In genomic region chr11:51458649-51459048, GRCm38 (mm10) we compare ENCODE assay signal across 15 mouse cellular contexts.
DNase-seq lines count a peak whose midpoint lies in the region; ATAC-seq and TF ChIP-seq lines count a peak whose summit lies in the region.
"Had no signal": no experiment of that assay in that cellular context is flagged by ENCODE, and none has a peak within 500 bp of the region (broad histone marks: within the 10 kb centered on the region; RNA-seq: fewer than 3 reads in every experiment).

No protein-coding gene starts in this region.

- H3K4me2 ChIP-seq in forebrain, embryonic 12.5 days, result no peak overlapping the region
- no peak overlapping the region for H3K4me2 ChIP-seq in heart, embryonic 16.5 days (ENCODE audit: low read depth, low read length)
- no peak overlapping the region for H3K4me2 ChIP-seq in neural tube, embryonic 11.5 days (ENCODE audit: low read depth)
- H3K4me2 ChIP-seq in neural tube, embryonic 15.5 days, result no peak overlapping the region
- no peak overlapping the region for H3K4me2 ChIP-seq in limb, embryonic 14.5 days (replicated peaks; ENCODE audit: low read depth, low read length, severe bottlenecking)
- H3K4me2 ChIP-seq: liver, embryonic 13.5 days had no signal

- WGBS in forebrain, embryonic 12.5 days, result 73% methylated on average over 4 of the region's 4 CpGs
- WGBS in forebrain, embryonic 10.5 days, result 68% methylated on average over 4 of the region's 4 CpGs
- 21% methylated on average over 4 of the region's 4 CpGs for WGBS in heart, embryonic 16.5 days
- WGBS in neural tube, embryonic 11.5 days, result 68% methylated on average over 4 of the region's 4 CpGs
- 63% methylated on average over 4 of the region's 4 CpGs for WGBS in neural tube, embryonic 15.5 days
- WGBS in limb, embryonic 14.5 days, result 40% methylated on average over 4 of the region's 4 CpGs

- intact Hi-C loops in heart, postnatal 36 days (cut with DNase I), result no loop called here

- TF ChIP-seq POLR2A in limb, embryonic 14.5 days (IDR thresholded peaks at IDR 0.05; ENCODE audit: borderline replicate concordance, extremely low read depth, insufficient read depth, insufficient read length), result no peak

- no peak for DNase-seq in forebrain, embryonic 10.5 days (ENCODE audit: extremely low spot score, low spot score)
- DNase-seq in heart, postnatal 36 days, result no peak
- DNase-seq in neural tube, embryonic 11.5 days (ENCODE audit: low spot score), result peak; percentile 21
- DNase-seq in limb, embryonic 14.5 days (ENCODE audit: low spot score), result peak; percentile 8
- DNase-seq in thymus, postnatal 14 days, result no peak
- DNase-seq: B cell, adult 2 months; cerebellum, adult 18-20 months; kidney, adult 2 months; liver, embryonic 13.5 days; lung, postnatal 4 days; right cerebral cortex, postnatal 4 days; thymus, postnatal 4 days had no signal

- no peak; the same call in 1 of the 2 replicates for ATAC-seq in forebrain, embryonic 12.5 days (ENCODE audit: low FRiP score)
- peak; percentile 77 for ATAC-seq in heart, embryonic 16.5 days (replicated peaks; ENCODE audit: extremely low read depth, insufficient read depth, low FRiP score)
- no peak for ATAC-seq in neural tube, embryonic 11.5 days (ENCODE audit: insufficient read depth, low FRiP score, low TSS enrichment)
- ATAC-seq in neural tube, embryonic 15.5 days (ENCODE audit: low FRiP score), result no peak
- no peak for ATAC-seq in limb, embryonic 14.5 days (ENCODE audit: low FRiP score, low read depth)

- H3K4me3 ChIP-seq in forebrain, embryonic 12.5 days (replicated peaks), result no peak overlapping the region
- no peak overlapping the region for H3K4me3 ChIP-seq in forebrain, embryonic 10.5 days
- H3K4me3 ChIP-seq in heart, embryonic 16.5 days (ENCODE audit: low read length), result no peak overlapping the region
- no peak overlapping the region for H3K4me3 ChIP-seq in neural tube, embryonic 11.5 days (ENCODE audit: low read depth, low read length)
- H3K4me3 ChIP-seq in neural tube, embryonic 15.5 days (replicated peaks), result no peak overlapping the region
- no peak overlapping the region for H3K4me3 ChIP-seq in limb, embryonic 14.5 days (replicated peaks; ENCODE audit: low read length)
- H3K4me3 ChIP-seq: liver, embryonic 13.5 days had no signal

- H3K27ac ChIP-seq in forebrain, embryonic 12.5 days, result peak overlapping the region; percentile 57; the same call in 1 of the 2 replicates
- H3K27ac ChIP-seq in forebrain, embryonic 10.5 days, result no peak overlapping the region
- H3K27ac ChIP-seq in heart, embryonic 16.5 days (ENCODE audit: low read length), result no peak overlapping the region
- H3K27ac ChIP-seq in neural tube, embryonic 11.5 days (ENCODE audit: low read depth, low read length), result no peak overlapping the region
- no peak overlapping the region for H3K27ac ChIP-seq in neural tube, embryonic 15.5 days (replicated peaks)
- no peak overlapping the region for H3K27ac ChIP-seq in limb, embryonic 14.5 days (replicated peaks; ENCODE audit: low read depth, low read length)
- H3K27ac ChIP-seq: liver, embryonic 13.5 days had no signal

- H3K9me3 ChIP-seq in forebrain, embryonic 12.5 days, result no peaks in the 10 kb centered on the region
- H3K9me3 ChIP-seq in forebrain, embryonic 10.5 days, result no peaks in the 10 kb centered on the region
- 0 out of 2 replicates have a peak, but pooled peaks cover 3% of the 10 kb centered on the region for H3K9me3 ChIP-seq in heart, embryonic 16.5 days (replicated peaks; ENCODE audit: control insufficient read depth, low read length)
- no peaks in the 10 kb centered on the region for H3K9me3 ChIP-seq in neural tube, embryonic 11.5 days (ENCODE audit: control insufficient read depth, low read length)
- H3K9me3 ChIP-seq in neural tube, embryonic 15.5 days (replicated peaks), result no peaks in the 10 kb centered on the region
- 0 out of 2 replicates have a peak, but pooled peaks cover 4% of the 10 kb centered on the region for H3K9me3 ChIP-seq in limb, embryonic 14.5 days (ENCODE audit: control insufficient read depth, low read length)
- H3K9me3 ChIP-seq: liver, embryonic 13.5 days had no signal

- peaks cover 5% of the 10 kb centered on the region for H3K4me1 ChIP-seq in forebrain, embryonic 12.5 days
- H3K4me1 ChIP-seq in forebrain, embryonic 10.5 days, result peaks cover 14% of the 10 kb centered on the region
- peaks cover 5% of the 10 kb centered on the region; the same call in 1 of the 2 replicates for H3K4me1 ChIP-seq in heart, embryonic 16.5 days (ENCODE audit: control insufficient read depth, insufficient read depth, low read length)
- H3K4me1 ChIP-seq in neural tube, embryonic 11.5 days (ENCODE audit: control insufficient read depth, insufficient read depth, low read length), result peaks cover 6% of the 10 kb centered on the region; the same call in 1 of the 2 replicates
- peaks cover 14% of the 10 kb centered on the region for H3K4me1 ChIP-seq in neural tube, embryonic 15.5 days
- peaks cover 8% of the 10 kb centered on the region; the same call in 1 of the 2 replicates for H3K4me1 ChIP-seq in limb, embryonic 14.5 days (ENCODE audit: control insufficient read depth, insufficient read depth, low read length)
- H3K4me1 ChIP-seq: liver, embryonic 13.5 days had no signal

- no peak overlapping the region for H3K9ac ChIP-seq in forebrain, embryonic 12.5 days
- no peak overlapping the region for H3K9ac ChIP-seq in heart, embryonic 16.5 days (ENCODE audit: low read length)
- no peak overlapping the region for H3K9ac ChIP-seq in neural tube, embryonic 11.5 days (ENCODE audit: low read length)
- H3K9ac ChIP-seq in neural tube, embryonic 15.5 days (replicated peaks), result no peak overlapping the region
- no peak overlapping the region for H3K9ac ChIP-seq in limb, embryonic 14.5 days (ENCODE audit: low read depth, low read length, severe bottlenecking)
- H3K9ac ChIP-seq: liver, embryonic 13.5 days had no signal

- no peaks in the 10 kb centered on the region for H3K36me3 ChIP-seq in forebrain, embryonic 12.5 days (replicated peaks)
- no peaks in the 10 kb centered on the region for H3K36me3 ChIP-seq in forebrain, embryonic 10.5 days (replicated peaks)
- no peaks in the 10 kb centered on the region for H3K36me3 ChIP-seq in heart, embryonic 16.5 days (ENCODE audit: control insufficient read depth, insufficient read depth)
- no peaks in the 10 kb centered on the region for H3K36me3 ChIP-seq in neural tube, embryonic 11.5 days (ENCODE audit: control insufficient read depth, insufficient read depth, low read length)
- H3K36me3 ChIP-seq in neural tube, embryonic 15.5 days, result no peaks in the 10 kb centered on the region
- no peaks in the 10 kb centered on the region for H3K36me3 ChIP-seq in limb, embryonic 14.5 days (ENCODE audit: control insufficient read depth, insufficient read depth, low read length)
- H3K36me3 ChIP-seq: liver, embryonic 13.5 days had no signal

- no peaks in the 10 kb centered on the region for H3K27me3 ChIP-seq in forebrain, embryonic 12.5 days
- H3K27me3 ChIP-seq in forebrain, embryonic 10.5 days (ENCODE audit: poor library complexity, severe bottlenecking), result no peaks in the 10 kb centered on the region
- peaks cover 52% of the 10 kb centered on the region for H3K27me3 ChIP-seq in heart, embryonic 16.5 days (ENCODE audit: control insufficient read depth, insufficient read depth, low read length)
- no peaks in the 10 kb centered on the region for H3K27me3 ChIP-seq in neural tube, embryonic 11.5 days (ENCODE audit: control insufficient read depth, insufficient read depth, low read length)
- H3K27me3 ChIP-seq in neural tube, embryonic 15.5 days (replicated peaks), result no peaks in the 10 kb centered on the region
- no peaks in the 10 kb centered on the region for H3K27me3 ChIP-seq in limb, embryonic 14.5 days (ENCODE audit: control insufficient read depth, insufficient read depth, low read length)

Comparison
In these comparisons a context has a peak if more than half of its experiments do, and no peak if none do; other contexts are left out.
1. DNase-seq: peak in neural tube, embryonic 11.5 days (single experiment) and limb, embryonic 14.5 days (single experiment); none in forebrain, embryonic 10.5 days (single experiment), heart, postnatal 36 days (0 of 2) and thymus, postnatal 14 days (single experiment).